Mouse (Mus musculus): ENCODE measurements at regions not wholly inside any gene's neighbourhood (a gene's known extent, or its start where the extent isn't known, plus 50 kb on each side); places are given as distances from the start of the nearest gene placed in this dataset.

DNA sequence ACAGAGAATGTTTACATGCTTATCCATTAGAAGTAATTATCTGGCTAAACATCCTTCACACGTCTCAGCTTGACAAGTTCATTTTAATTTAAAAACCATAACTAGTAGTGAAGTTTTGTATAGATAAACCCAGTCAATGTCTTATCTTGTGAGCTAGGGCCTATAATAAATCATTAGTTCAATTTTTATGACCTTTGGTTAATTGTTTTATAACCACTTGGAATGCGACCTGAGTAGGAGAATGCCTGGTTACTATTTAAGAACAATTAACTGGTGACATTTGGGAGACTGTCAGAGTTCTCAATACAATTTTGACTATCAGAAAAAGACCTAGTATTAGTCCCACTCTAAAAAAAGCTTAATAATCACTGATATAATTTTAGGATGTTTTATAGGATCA is 813.6 kb downstream of the Gm9008 start:
- DNase-seq: no peak

DNA sequence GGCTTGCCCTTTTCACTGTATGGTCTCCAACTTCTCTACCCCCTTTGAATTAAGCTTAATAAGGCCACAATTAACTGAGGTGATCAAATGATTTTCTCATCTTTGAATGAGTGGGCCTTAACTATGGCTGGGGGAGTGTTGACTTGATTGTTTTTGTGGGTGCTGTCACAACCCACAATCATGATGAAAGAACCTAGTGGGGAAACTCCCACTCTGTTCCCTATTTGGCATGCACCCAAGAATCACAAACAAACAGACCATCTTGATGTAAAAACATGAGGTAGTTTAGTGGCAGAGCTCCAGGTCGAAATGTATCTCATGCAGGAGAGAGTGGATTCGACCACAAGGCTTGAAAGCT is 853.2 kb downstream of the Gm9008 start:
- no peak for DNase-seq

DNA sequence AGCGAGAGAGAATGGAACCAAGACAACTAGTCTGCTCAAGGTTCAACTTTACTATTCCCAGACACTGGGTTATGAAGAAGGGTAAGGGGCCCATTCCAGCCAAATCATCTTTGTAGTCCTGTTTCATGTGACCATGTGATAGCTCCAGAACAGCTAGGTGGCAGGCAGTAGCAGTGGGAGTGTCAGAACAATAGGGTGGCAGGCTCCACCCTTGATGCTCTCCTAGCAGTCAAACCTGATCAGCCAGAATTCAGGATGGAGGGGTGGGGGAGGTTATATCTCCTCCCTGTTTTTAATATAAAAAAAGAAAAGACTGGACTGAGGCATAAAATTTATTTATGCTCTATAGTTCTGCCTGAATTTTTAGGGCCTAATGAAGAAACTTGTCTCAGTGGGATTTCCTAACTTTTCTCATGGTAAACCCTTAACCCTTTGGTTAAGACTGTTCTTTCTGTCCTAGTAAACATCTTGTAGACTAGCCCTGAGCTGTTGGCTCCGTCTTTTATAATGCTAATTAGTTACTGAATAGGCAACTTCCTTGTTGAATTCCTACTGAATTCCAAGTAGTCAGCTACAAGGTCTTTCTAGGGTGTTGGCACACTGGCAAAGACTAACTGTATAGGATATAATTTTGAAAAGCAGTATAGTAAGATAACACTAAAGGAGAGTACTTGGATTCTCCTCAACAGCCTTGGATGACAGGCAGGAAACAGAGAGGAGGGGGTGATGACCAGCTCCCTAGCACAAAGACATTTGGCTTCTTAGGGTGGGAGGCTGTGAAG is 853.8 kb downstream of the Gm9008 start:
- DNase-seq: no peak

DNA sequence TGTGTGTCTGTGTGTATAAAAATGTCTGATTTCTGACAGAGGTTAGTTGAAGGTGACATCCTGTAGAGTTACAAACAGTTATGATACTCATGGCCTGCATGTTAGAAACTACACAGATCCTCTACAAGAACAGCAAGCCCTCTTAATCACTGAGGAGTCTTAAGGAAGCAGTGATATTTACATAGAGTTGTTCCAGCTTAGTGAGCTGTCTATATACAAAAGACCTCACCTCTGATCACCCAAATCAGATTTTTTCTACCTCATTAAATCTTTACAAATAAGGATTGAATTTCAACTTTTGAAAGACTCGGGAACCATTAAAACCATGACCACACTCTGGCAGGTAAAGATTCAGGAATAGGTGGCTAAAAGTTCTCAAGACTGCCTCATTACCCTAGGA is 861.5 kb downstream of the Gm9008 start:
- no peak for DNase-seq

DNA sequence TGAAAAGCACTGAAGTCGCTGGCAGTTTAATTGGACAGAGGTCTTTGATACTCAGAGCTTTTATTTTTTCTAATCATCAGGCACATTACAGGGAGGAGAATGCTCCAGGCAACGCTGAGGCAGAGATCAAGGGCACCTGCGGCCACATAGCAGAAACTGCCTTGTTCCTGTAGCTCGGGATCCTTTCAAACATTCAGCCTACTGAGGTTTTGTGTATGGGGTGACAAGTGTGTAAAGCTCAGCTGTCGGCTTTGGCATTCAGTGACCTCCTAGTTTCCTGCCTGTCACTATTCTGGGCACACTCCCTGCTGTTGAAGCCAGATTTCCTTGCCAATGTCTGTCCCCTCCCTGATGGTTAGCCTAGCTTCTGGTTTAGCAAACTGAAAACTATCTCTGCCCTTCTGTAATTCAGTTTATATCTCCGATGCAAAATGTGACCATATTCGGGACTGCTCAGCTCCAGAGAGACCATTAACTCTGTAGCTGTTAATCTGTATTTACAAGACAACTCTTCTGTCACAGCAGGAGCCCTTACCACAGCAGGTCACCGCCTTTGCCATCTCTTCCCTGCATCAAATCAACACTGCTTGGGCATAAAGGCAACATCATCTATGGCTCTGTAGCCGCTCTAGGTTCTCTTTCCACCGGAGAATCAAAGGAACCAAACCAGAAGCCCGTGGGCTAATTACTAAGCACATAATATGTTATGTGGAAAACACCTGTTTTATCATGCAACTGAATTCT is 894.9 kb downstream of the Gm9008 start:
- peak; percentile 71 to 83 for DNase-seq

DNA sequence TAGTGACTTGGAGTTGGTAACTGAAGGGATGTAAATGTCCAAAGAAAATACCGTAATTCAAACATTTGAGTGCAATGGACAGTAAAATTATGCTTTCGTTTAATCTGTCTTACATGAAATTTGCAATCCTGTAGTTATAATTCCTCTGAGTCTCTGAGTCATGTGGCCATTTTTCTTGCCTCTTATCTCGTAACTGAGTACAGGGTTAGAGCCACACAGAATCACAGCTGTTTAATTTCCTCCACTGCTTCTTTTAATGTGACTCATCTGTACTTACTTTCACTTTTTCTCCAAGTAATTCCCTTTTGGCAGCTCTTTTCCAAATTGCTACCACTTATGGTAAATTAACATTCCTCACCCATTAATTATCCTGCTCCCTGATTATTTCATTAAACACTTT is 939.2 kb downstream of the Gm9008 start:
- DNase-seq: no peak

DNA sequence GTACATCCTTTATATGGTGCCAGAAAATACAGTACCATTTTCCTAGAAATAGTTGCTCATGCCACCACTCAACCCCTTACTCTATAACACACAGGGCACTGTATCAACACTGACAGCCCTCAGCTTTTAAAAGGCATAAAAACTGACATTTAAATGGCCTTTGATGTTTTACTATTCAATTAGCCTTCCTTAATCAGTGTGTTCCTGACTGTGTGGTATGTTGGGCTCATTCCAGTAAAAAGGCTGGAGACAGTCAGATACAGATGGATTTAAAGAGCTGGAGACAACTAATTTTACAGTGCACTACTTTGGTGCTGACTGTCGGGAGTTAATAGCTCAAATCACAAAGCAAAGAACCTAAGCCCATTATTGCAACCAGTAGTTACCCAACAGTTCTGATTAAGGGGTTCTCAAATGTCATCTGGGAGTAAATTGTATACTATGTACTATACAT is 955.3 kb downstream of the Gm9008 start:
- DNase-seq: no peak

DNA sequence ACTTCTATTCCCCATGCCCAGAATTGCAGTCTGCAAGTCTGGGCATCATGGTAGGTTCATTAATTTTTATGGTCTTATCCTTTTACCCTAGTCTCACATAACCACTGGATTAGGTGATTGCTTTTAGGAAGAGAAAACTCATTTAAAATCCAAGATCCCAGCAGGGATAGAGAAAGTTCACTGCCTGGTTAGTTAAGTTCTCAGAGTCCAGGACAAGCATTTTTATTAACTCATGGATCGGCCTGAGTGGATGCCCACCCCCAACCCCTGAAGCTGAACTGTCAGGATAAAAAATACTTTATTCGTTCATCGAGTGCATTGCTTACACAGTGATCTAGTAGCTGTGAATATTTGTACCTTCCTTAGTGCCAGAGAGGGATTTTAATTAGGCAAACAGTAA is 957.9 kb downstream of the Gm9008 start:
- no peak for DNase-seq

Data from cerebellum, postnatal 14 days (tissue).